Mouse (Mus musculus): ENCODE results near the gene Hmgcs1. TPM values are rescaled to one million over a fixed set of nuclear protein-coding genes. Genes with fewer than 3 reads are reported as not detected.
"Not testable (repeated sequence)": the region's sequence is repeated elsewhere in the genome, so short reads cannot be mapped to it uniquely, and the experiment has no call there.

Gene Hmgcs1
- polyA plus RNA-seq, 1 experiment from 2014 or later, result 450 TPM

DNA sequence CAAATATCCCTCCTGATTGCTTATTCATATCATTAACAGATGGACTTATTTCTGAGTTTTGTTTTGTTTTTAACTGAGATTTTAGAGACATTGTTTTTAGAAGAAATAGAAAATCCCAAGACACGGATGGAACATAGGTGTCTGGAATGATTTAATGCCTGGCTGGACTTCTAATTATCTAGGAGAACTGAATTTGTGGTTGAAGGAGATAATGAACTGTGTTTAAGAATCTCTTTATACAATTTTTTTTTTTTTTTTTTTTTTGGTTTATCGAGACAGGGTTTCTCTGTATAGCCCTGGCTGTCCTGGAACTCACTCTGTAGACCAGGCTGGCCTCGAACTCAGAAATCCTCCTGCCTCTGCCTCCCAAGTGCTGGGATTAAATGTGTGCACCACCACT lies 1.8 kb downstream of the Hmgcs1 start:
- not testable (repeated sequence) for H3K9ac ChIP-seq (ENCODE audit: low read length)

DNA sequence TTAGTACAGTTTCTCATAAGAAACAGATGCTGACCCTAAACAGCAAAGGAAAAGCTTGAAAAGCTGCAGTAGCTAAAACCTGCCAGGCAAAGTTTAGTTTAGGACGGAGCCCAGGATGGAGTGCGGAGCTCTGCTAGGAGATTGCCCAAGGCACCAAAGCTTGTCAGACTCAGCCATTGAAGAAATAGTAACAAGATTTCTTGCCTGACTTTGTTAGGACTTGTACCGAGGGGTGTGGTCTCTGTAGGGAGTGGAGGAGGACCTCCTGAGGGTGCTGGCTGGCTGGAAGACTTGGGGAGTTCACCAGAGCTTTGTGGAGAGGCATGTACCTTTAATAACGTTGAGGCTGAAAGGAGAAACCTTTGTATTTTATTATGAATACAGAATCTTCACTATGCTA lies 5.5 kb downstream of the Hmgcs1 start:
- H3K4me3 ChIP-seq (ENCODE audit: low read depth, low read length), result no peak overlapping the region
- H3K4me2 ChIP-seq (ENCODE audit: low read depth), result no peak overlapping the region
- no peaks in the 10 kb centered on the region for H3K27me3 ChIP-seq (ENCODE audit: control insufficient read depth, insufficient read depth, low read length)
- no peak for ATAC-seq (ENCODE audit: insufficient read depth, low FRiP score, low TSS enrichment)
- no peak overlapping the region for H3K9ac ChIP-seq (ENCODE audit: low read length)
- WGBS, result 76% methylated on average over 4 of the region's 4 CpGs
- H3K27ac ChIP-seq (ENCODE audit: low read depth, low read length), result no peak overlapping the region
- H3K9me3 ChIP-seq (ENCODE audit: control insufficient read depth, low read length), result no peaks in the 10 kb centered on the region
- DNase-seq (ENCODE audit: low spot score), result no peak
- peaks cover 14% of the 10 kb centered on the region for H3K4me1 ChIP-seq (ENCODE audit: control insufficient read depth, insufficient read depth, low read length)
- peaks cover 3% of the 10 kb centered on the region for H3K36me3 ChIP-seq (ENCODE audit: control insufficient read depth, insufficient read depth, low read length)

More for the DNA sequence above, 1.8 kb downstream of the Hmgcs1 start:
- H3K27ac ChIP-seq (ENCODE audit: low read depth, low read length); H3K27me3 ChIP-seq (ENCODE audit: control insufficient read depth, insufficient read depth, low read length); DNase-seq (ENCODE audit: low spot score); H3K9me3 ChIP-seq (ENCODE audit: control insufficient read depth, low read length); ATAC-seq (ENCODE audit: insufficient read depth, low FRiP score, low TSS enrichment); H3K36me3 ChIP-seq (ENCODE audit: control insufficient read depth, insufficient read depth, low read length): not testable (repeated sequence)
- WGBS, result 71% methylated on average over 3 of the region's 3 CpGs
- H3K4me1 ChIP-seq (ENCODE audit: control insufficient read depth, insufficient read depth, low read length), result peaks cover 14% of the 10 kb centered on the region
- H3K4me3 ChIP-seq (ENCODE audit: low read depth, low read length), result peak overlapping the region; percentile 82
- peak overlapping the region; percentile 63 for H3K4me2 ChIP-seq (ENCODE audit: low read depth)

DNA sequence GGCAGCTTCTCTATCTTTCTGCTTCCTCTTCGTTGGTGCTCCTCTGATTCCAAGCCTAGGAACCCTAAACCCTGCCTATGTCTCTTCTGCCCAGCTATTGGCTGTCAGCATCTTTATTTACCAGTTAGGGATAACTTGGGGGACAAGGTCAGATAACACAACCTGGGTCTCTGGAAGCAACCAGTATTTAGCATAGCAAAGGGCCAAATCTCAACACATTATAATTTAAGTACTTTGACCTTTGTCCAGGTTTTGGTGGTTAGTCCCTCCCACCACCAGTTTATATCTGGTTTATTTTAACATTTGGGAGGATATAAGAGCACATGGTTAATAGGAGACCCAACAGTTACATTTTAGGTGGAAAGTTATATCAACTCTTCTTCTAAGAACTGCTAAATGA lies 6.3 kb downstream of the Hmgcs1 start:
- Histone ChIP-seq H3K36me3 (ENCODE audit: control insufficient read depth, insufficient read depth, low read length) (peaks cover 6% of the 10 kb centered on the region), H3K4me2 (ENCODE audit: low read depth) (no peak overlapping the region), H3K9me3 (ENCODE audit: control insufficient read depth, low read length) (no peaks in the 10 kb centered on the region), H3K27ac (ENCODE audit: low read depth, low read length) (no peak overlapping the region), H3K4me3 (ENCODE audit: low read depth, low read length) (no peak overlapping the region), H3K9ac (ENCODE audit: low read length) (no peak overlapping the region), H3K27me3 (ENCODE audit: control insufficient read depth, insufficient read depth, low read length) (no peaks in the 10 kb centered on the region), H3K4me1 (ENCODE audit: control insufficient read depth, insufficient read depth, low read length) (peaks cover 14% of the 10 kb centered on the region)
- no peak for DNase-seq (ENCODE audit: low spot score)
- WGBS, result 79% methylated on average over 1 of the region's 1 CpGs
- ATAC-seq (ENCODE audit: insufficient read depth, low FRiP score, low TSS enrichment), result no peak

DNA sequence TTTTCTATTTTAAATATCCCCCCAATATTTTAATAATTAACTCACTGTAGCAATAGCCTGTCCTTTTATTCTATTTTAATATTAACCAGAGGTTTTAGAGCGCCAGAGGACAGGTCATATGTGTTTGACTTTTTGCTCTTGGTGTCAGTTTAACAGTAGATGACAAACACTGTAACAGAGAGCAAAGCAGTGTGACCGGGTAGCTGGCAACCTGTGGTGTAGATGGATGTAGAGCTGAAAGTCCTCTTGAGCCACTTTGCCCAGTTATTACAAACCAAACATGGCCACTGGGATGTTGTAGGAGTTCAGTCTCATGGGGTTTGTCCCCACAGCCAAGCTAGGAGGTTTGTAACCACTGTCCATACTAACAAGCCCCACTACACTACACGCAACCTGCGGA lies 8.3 kb downstream of the Hmgcs1 start:
- Histone ChIP-seq H3K27ac (ENCODE audit: low read depth, low read length) (no peak overlapping the region), H3K36me3 (ENCODE audit: control insufficient read depth, insufficient read depth, low read length) (peaks cover 14% of the 10 kb centered on the region), H3K9ac (ENCODE audit: low read length) (no peak overlapping the region), H3K27me3 (ENCODE audit: control insufficient read depth, insufficient read depth, low read length) (no peaks in the 10 kb centered on the region), H3K4me3 (ENCODE audit: low read depth, low read length) (no peak overlapping the region), H3K9me3 (ENCODE audit: control insufficient read depth, low read length) (no peaks in the 10 kb centered on the region), H3K4me2 (ENCODE audit: low read depth) (no peak overlapping the region), H3K4me1 (ENCODE audit: control insufficient read depth, insufficient read depth, low read length) (peaks cover 5% of the 10 kb centered on the region; the same call in 1 of the 2 replicates)
- DNase-seq (ENCODE audit: low spot score) (no peak), ATAC-seq (ENCODE audit: insufficient read depth, low FRiP score, low TSS enrichment) (no peak)
- WGBS, result 91% methylated on average over 4 of the region's 4 CpGs

DNA sequence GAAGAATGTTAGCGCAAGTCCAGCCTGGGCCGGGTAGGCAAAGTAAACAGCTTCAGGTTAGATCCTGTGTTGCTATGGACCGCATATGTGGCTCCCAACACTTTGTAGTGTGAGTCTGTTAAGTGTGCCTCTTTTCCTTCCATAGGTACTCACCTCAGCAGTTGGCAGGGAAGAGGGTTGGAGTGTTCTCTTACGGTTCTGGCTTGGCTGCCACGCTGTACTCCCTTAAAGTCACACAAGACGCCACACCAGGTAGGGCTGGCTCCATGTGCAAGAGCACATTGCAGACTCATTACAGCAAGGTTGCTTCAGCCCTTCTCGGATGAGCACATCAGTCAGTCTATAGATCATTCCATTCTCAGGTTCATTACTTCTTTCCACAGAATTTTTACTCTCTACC lies 14.1 kb downstream of the Hmgcs1 start:
- Histone ChIP-seq H3K27ac (ENCODE audit: low read depth, low read length) (no peak overlapping the region), H3K27me3 (ENCODE audit: control insufficient read depth, insufficient read depth, low read length) (no peaks in the 10 kb centered on the region), H3K36me3 (ENCODE audit: control insufficient read depth, insufficient read depth, low read length) (peaks cover 33% of the 10 kb centered on the region), H3K4me1 (ENCODE audit: control insufficient read depth, insufficient read depth, low read length) (no peaks in the 10 kb centered on the region), H3K9me3 (ENCODE audit: control insufficient read depth, low read length) (no peaks in the 10 kb centered on the region), H3K4me2 (ENCODE audit: low read depth) (no peak overlapping the region), H3K4me3 (ENCODE audit: low read depth, low read length) (no peak overlapping the region), H3K9ac (ENCODE audit: low read length) (no peak overlapping the region)
- WGBS, result 96% methylated on average over 7 of the region's 7 CpGs
- DNase-seq (ENCODE audit: low spot score), result no peak
- no peak for ATAC-seq (ENCODE audit: insufficient read depth, low FRiP score, low TSS enrichment)

DNA sequence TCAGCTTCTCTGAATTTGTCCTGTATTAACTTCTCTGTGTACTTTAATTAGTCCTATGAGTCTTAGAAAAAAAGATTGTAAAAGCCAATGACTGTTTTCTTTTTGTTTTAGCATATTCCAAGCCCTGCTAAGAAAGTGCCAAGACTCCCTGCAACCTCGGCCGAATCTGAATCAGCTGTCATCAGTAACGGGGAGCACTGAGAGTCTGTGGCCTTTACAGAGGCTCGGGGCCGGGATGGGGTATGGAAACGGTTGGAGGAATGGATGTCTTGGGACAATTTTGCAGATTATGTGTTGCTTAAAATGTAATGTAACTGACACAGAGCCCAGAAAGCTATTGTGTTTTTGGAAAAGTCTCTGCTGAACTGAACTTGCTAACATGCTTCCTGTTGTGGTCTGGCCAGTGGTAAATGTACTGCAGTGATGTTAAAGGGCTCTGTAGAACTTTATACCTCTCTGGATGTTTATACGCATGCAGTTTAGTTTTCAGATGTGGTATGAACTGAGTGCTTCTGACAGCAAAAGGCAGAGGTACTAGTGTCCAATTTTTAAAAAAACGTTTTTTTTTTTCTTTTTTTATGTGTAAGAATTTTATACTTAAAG lies 16.2 kb downstream of the Hmgcs1 start:
- 86% methylated on average over 7 of the region's 8 CpGs for WGBS
- not testable (repeated sequence) for H3K27me3 ChIP-seq (ENCODE audit: control insufficient read depth, insufficient read depth, low read length); H3K9ac ChIP-seq (ENCODE audit: low read length); H3K4me1 ChIP-seq (ENCODE audit: control insufficient read depth, insufficient read depth, low read length); DNase-seq (ENCODE audit: low spot score); H3K9me3 ChIP-seq (ENCODE audit: control insufficient read depth, low read length); H3K27ac ChIP-seq (ENCODE audit: low read depth, low read length); ATAC-seq (ENCODE audit: insufficient read depth, low FRiP score, low TSS enrichment); H3K4me3 ChIP-seq (ENCODE audit: low read depth, low read length); H3K4me2 ChIP-seq (ENCODE audit: low read depth)
- H3K36me3 ChIP-seq (ENCODE audit: control insufficient read depth, insufficient read depth, low read length), result peaks cover 29% of the 10 kb centered on the region

DNA sequence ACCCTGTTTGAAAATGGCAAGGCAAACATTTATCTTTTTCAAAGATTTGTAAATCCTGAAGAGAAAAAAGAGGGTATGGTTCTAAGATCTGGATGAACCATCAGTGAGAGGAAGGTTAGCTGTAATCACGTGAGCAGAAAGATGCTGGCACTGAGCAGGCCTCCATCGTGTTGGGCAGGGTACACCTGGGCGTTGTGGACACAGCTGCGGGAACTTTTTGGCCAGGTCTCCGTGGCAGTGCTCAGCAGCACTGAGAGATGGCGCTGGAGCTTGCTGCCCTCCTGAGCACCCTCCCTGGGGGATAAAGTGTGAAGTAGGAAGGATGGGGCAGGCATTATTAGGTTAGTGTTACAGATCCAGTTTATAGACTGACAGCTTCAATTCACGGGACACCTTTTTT lies 16.8 kb downstream of the Hmgcs1 start:
- 83% methylated on average over 7 of the region's 7 CpGs for WGBS
- DNase-seq (ENCODE audit: low spot score), result no peak
- no peak for ATAC-seq (ENCODE audit: insufficient read depth, low FRiP score, low TSS enrichment)

DNA sequence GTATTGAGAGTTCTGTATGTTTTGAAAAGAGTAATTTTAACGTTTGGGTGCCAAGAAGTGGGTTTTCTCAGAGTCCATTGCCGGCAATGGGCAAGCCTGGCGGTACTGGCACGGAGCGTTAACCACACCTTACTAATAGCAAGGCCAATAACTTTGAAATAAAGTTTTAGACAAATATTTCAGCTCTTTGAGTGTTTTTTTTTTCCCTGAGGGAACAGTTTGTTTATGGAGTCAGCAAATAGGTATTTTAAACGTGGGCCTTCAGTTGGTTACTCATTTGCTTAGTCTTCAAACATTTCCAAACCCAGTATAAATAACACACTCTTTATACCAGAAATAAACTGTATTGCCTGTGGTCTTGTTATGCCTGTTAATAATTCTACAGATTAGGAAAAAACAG lies 17.7 kb downstream of the Hmgcs1 start:
- Histone ChIP-seq H3K27ac (ENCODE audit: low read depth, low read length) (no peak overlapping the region), H3K27me3 (ENCODE audit: control insufficient read depth, insufficient read depth, low read length) (no peaks in the 10 kb centered on the region), H3K36me3 (ENCODE audit: control insufficient read depth, insufficient read depth, low read length) (peaks cover 24% of the 10 kb centered on the region), H3K4me3 (ENCODE audit: low read depth, low read length) (no peak overlapping the region), H3K4me1 (ENCODE audit: control insufficient read depth, insufficient read depth, low read length) (no peaks in the 10 kb centered on the region), H3K9me3 (ENCODE audit: control insufficient read depth, low read length) (no peaks in the 10 kb centered on the region), H3K9ac (ENCODE audit: low read length) (no peak overlapping the region), H3K4me2 (ENCODE audit: low read depth) (no peak overlapping the region)
- ATAC-seq (ENCODE audit: insufficient read depth, low FRiP score, low TSS enrichment) (no peak), DNase-seq (ENCODE audit: low spot score) (no peak)
- WGBS, result 95% methylated on average over 6 of the region's 6 CpGs

More for the DNA sequence above, 16.8 kb downstream of the Hmgcs1 start:
- no peak overlapping the region for H3K4me2 ChIP-seq (ENCODE audit: low read depth)
- H3K36me3 ChIP-seq (ENCODE audit: control insufficient read depth, insufficient read depth, low read length), result peaks cover 29% of the 10 kb centered on the region
- H3K9ac ChIP-seq (ENCODE audit: low read length), result no peak overlapping the region
- H3K4me1 ChIP-seq (ENCODE audit: control insufficient read depth, insufficient read depth, low read length), result no peaks in the 10 kb centered on the region
- H3K4me3 ChIP-seq (ENCODE audit: low read depth, low read length), result no peak overlapping the region
- H3K27me3 ChIP-seq (ENCODE audit: control insufficient read depth, insufficient read depth, low read length), result no peaks in the 10 kb centered on the region
- no peak overlapping the region for H3K27ac ChIP-seq (ENCODE audit: low read depth, low read length)
- H3K9me3 ChIP-seq (ENCODE audit: control insufficient read depth, low read length), result no peaks in the 10 kb centered on the region

DNA sequence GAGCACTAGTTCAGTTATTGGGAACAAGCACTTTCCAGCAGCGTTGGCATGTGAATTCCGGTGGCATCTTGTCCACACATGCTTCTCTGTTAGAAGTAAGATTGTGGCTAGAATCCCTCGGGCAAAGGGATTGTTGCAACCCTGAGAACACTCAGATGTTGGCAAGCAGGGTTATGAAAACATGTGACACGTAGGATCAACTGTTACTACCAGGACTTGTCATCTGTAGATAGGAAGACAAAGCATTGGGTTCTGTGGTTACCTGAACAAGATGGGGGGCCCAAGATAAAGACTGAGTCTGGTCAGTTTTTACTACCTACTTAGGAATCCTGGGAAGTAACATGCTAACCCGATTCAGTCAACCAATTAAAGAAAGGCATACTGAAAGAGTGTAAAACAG lies 18.8 kb downstream of the Hmgcs1 start:
- Histone ChIP-seq H3K36me3 (ENCODE audit: control insufficient read depth, insufficient read depth, low read length) (peaks cover 21% of the 10 kb centered on the region), H3K9ac (ENCODE audit: low read length) (no peak overlapping the region), H3K4me1 (ENCODE audit: control insufficient read depth, insufficient read depth, low read length) (no peaks in the 10 kb centered on the region), H3K4me3 (ENCODE audit: low read depth, low read length) (no peak overlapping the region), H3K9me3 (ENCODE audit: control insufficient read depth, low read length) (no peaks in the 10 kb centered on the region), H3K27ac (ENCODE audit: low read depth, low read length) (no peak overlapping the region), H3K4me2 (ENCODE audit: low read depth) (no peak overlapping the region), H3K27me3 (ENCODE audit: control insufficient read depth, insufficient read depth, low read length) (no peaks in the 10 kb centered on the region)
- WGBS, result 87% methylated on average over 5 of the region's 5 CpGs
- ATAC-seq (ENCODE audit: insufficient read depth, low FRiP score, low TSS enrichment) (no peak), DNase-seq (ENCODE audit: low spot score) (no peak)
